Mouse (Mus musculus) CH12.LX (cell line): ENCODE measurements around the gene Dcaf4. TPM values are rescaled to one million over a fixed set of nuclear protein-coding genes. Genes with fewer than 3 reads are reported as not detected.

Source experiments
- DNase-seq: peaks from one replicate; pipeline ENCODE4 v3.0.0-alpha.2; 2013; ENCODE audit errors: extremely low read depth
- H3K27ac ChIP-seq: 2 replicates; pipeline ENCODE4 v1.5.1; 2012; ENCODE audit warnings: low read depth, mild to moderate bottlenecking, control low read depth, moderate library complexity; ENCODE audit not compliant: insufficient read depth
- H3K27me3 ChIP-seq: replicated peaks from 2 replicates; pipeline ENCODE3; 2012; ENCODE audit warnings: inconsistent platforms
- H3K36me3 ChIP-seq, 2 experiments: replicated peaks in 1 of 2; 2 replicates each; pipeline versions ENCODE3 to v1.6.1; 2012; ENCODE audit warnings: inconsistent platforms in 1 of 2, low read length in 1 of 2, mild to moderate bottlenecking in 1 of 2, mixed read lengths in 1 of 2, moderate library complexity in 1 of 2; ENCODE audit not compliant: control insufficient read depth in 1 of 2, insufficient read depth in 1 of 2
- H3K4me1 ChIP-seq, 2 experiments: 2 replicates each; pipeline ENCODE4 v1.6.1; 2012; ENCODE audit warnings: inconsistent platforms in 1 of 2, moderate library complexity in 1 of 2; ENCODE audit not compliant: insufficient read depth in 2 of 2, control insufficient read depth in 1 of 2
- H3K4me2 ChIP-seq: 2 replicates; pipeline ENCODE4 v1.6.1; 2012; ENCODE audit warnings: low read depth, mild to moderate bottlenecking, control low read depth; ENCODE audit not compliant: poor library complexity, insufficient read depth, severe bottlenecking
- H3K4me3 ChIP-seq, 3 experiments: fragments of 150-350 bp in 1 of 3; sonication (generic) in 1 of 3; replicated peaks in 1 of 3; 2 replicates each; pipeline versions ENCODE3 to v1.5.1; 2011 to 2012; ENCODE audit warnings: low read depth in 2 of 3, low read length in 2 of 3, mild to moderate bottlenecking in 2 of 3, moderate library complexity in 2 of 3, control low read depth in 1 of 3, improper control_type of control experiment in 1 of 3, inconsistent platforms in 1 of 3, mixed read lengths in 1 of 3; ENCODE audit not compliant: poor library complexity in 1 of 3
- H3K79me2 ChIP-seq: replicated peaks from 2 replicates; pipeline ENCODE4 v1.6.1; 2012; ENCODE audit warnings: mild to moderate bottlenecking, moderate library complexity; ENCODE audit not compliant: control insufficient read depth, poor library complexity, insufficient read depth, severe bottlenecking; ENCODE audit errors: extremely low read depth
- H3K9ac ChIP-seq: 2 replicates; pipeline ENCODE4 v1.6.1; 2012; ENCODE audit warnings: low read depth, mild to moderate bottlenecking, control low read depth, moderate library complexity; ENCODE audit not compliant: insufficient read depth
- H3K9me3 ChIP-seq: replicated peaks from 2 replicates; pipeline ENCODE3; 2012; ENCODE audit warnings: low read length, inconsistent platforms, mixed read lengths
- ELF1 ChIP-seq: IDR thresholded peaks from 2 replicates; pipeline ENCODE4 v1.6.1; 2014; ENCODE audit warnings: low read depth, mild to moderate bottlenecking, inconsistent platforms, low read length, improper control_type of control experiment
- dilution Hi-C: fragments of 300-500 bp; cut with MboI; formaldehyde crosslinking; loops from 2 replicates; pipeline ENCODE4 v1.14.3; 2020; ENCODE audit warnings: low sequenced_read_pairs; ENCODE audit not compliant: extremely low pct_unique_long_range_greater_than_20kb, extremely low pct_ligation_motif_present
- in situ Hi-C: fragments of 300-500 bp; cut with MboI; formaldehyde crosslinking; loops from 3 replicates; pipeline ENCODE4 v1.14.3; 2019; ENCODE audit warnings: low sequenced_read_pairs, low pct_ligation_motif_present, low pct_unique_long_range_greater_than_20kb, mixed read lengths
- polyA plus RNA-seq: library from polyadenylated mRNA; unstranded; fragments of >175 nt; gene quantifications from 2 replicates; pipeline ENCODE4 v1.2.1, GENCODE M21; 2012; ENCODE audit warnings: low read depth; ENCODE audit not compliant: insufficient read length
- total RNA-seq, 2 experiments: library from RNA; depleted of rRNA; stranded (reverse); fragments of 300-350 nt in 1 of 2; fragments of >200 nt in 1 of 2; gene quantifications; 2 replicates each; pipeline ENCODE4 v1.2.3; 2012 to 2014

Gene Dcaf4
- total and polyA plus RNA-seq, 3 experiments = 17.3 to 23.6 (median 22.0) TPM

GRCm38 (mm10) chr12:83586628-83587027 is 66.4 kb downstream of the Dcaf4 start:
- Histone ChIP-seq H3K4me2 (no peak overlapping the region), H3K27ac (no peak overlapping the region), H3K9me3 (no peaks in the 10 kb centered on the region), H3K4me3 (no peak overlapping the region), H3K9ac (no peak overlapping the region), H3K36me3 (peaks cover 13 to 50% of the 10 kb centered on the region in 2 experiments), H3K27me3 (no peaks in the 10 kb centered on the region), H3K4me1 (no peaks in the 10 kb centered on the region), H3K79me2 (no peaks in the 10 kb centered on the region)
- TF ChIP-seq ELF1 = no peak
- in situ Hi-C loops = no loop called here
- dilution Hi-C loops = no loop called here
- no peak for DNase-seq

Other genes starting within 250 kb of the Dcaf4 start
- gene Dpf3, start 32.8 kb upstream of the Dcaf4 start, total RNA-seq (2012; rRNA removed) = 0.42 TPM in 2 replicates
- gene Dpf3, start 32.8 kb upstream of the Dcaf4 start, total RNA-seq (2014; rRNA removed) = 0.85 and 1.2 TPM in 2 replicates
- gene Dpf3, start 32.8 kb upstream of the Dcaf4 start, polyA plus RNA-seq = 1.2 and 3.2 TPM in 2 replicates
- gene Zfyve1, start 76.8 kb downstream of the Dcaf4 start, total RNA-seq (2012; rRNA removed) = 10.0 and 17.6 TPM in 2 replicates
- 7.2 and 7.3 TPM in 2 replicates for gene Zfyve1, start 76.8 kb downstream of the Dcaf4 start, total RNA-seq (2014; rRNA removed)
- 6.0 and 10.9 TPM in 2 replicates for gene Zfyve1, start 76.8 kb downstream of the Dcaf4 start, polyA plus RNA-seq
- 58.6 and 75.0 TPM in 2 replicates for gene Rbm25, start 110.8 kb downstream of the Dcaf4 start, total RNA-seq (2012; rRNA removed)
- 97.5 and 103 TPM in 2 replicates for gene Rbm25, start 110.8 kb downstream of the Dcaf4 start, total RNA-seq (2014; rRNA removed)
- gene Rbm25, start 110.8 kb downstream of the Dcaf4 start, polyA plus RNA-seq = 227 and 245 TPM in 2 replicates
- gene Psen1, start 167.7 kb downstream of the Dcaf4 start, total RNA-seq (2012; rRNA removed) = 45.8 and 46.9 TPM in 2 replicates
- gene Psen1, start 167.7 kb downstream of the Dcaf4 start, total RNA-seq (2014; rRNA removed) = 26.4 and 28.4 TPM in 2 replicates
- 57.6 and 61.1 TPM in 2 replicates for gene Psen1, start 167.7 kb downstream of the Dcaf4 start, polyA plus RNA-seq
- 0.17 and 0.51 TPM in 2 replicates for gene Papln, start 243.2 kb downstream of the Dcaf4 start, total RNA-seq (2012; rRNA removed)
- not detected in 2 replicates for gene Papln, start 243.2 kb downstream of the Dcaf4 start, total RNA-seq (2014; rRNA removed)
- gene Papln, start 243.2 kb downstream of the Dcaf4 start, polyA plus RNA-seq = 0.07 and 0.09 TPM in 2 replicates